Mouse (Mus musculus) lung, adult 2 months (tissue): ENCODE results near the gene Tob1.

Source experiments
- CTCF ChIP-seq: fragments of 200-500 bp; IDR thresholded peaks from 2 replicates; pipeline ENCODE4 v1.5.1; 2011; ENCODE audit warnings: mild to moderate bottlenecking, low read length, control low read depth; ENCODE audit not compliant: insufficient read depth
- POLR2A ChIP-seq: fragments of 200-500 bp; IDR thresholded peaks from 2 replicates; pipeline ENCODE4 v1.6.1; 2011; ENCODE audit warnings: low read depth, mild to moderate bottlenecking, control low read depth, low read length, borderline replicate concordance; ENCODE audit errors: extremely low read depth

GRCm38 (mm10) chr11:94239706-94240105 is 28.5 kb downstream of the Tob1 start:
- no peak for TF ChIP-seq POLR2A
- no peak for TF ChIP-seq CTCF
